Mouse (Mus musculus) frontal cortex, adult 2 months (tissue): ENCODE results near the gene Camk2g. TPM values are rescaled to one million over a fixed set of nuclear protein-coding genes. Genes with fewer than 3 reads are reported as not detected.
A peak's percentile ranks its signal among the peaks of the same experiment; 100 is the strongest.

Experiments
- DNase-seq, 2 experiments: peaks; one replicate each; pipeline ENCODE4 v3.0.0; 2022; ENCODE audit warnings: low spot score in 1 of 2; ENCODE audit errors: extremely low spot score in 1 of 2
- polyA plus RNA-seq: library from polyadenylated mRNA; depleted of rRNA; stranded (reverse); fragments of >200 nt; gene quantifications from 2 replicates; pipeline ENCODE4 v1.2.3, GENCODE M21; 2012

Gene Camk2g
- polyA plus RNA-seq, 1 experiment = 208 TPM

DNA sequence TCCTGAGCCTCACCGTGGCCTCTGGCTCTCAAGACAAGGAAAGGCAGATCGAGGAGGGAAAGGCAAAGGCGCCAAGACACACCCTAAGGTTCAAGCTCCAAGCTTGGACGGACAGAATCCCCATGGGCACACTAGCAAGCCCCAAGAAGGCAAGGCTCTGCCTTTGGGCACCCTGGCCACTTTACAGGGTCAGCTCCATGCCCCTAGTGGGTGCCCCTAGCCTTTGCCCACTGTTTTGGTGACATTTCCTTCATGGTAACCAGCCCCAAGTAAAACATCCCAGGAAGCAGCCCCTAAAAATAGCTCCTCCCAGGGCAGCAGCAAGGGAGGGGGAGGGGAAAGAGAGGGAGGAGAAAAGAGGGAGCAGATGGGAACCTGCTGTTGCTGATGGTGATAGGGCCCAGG is 7.3 kb downstream of the Camk2g start:
- DNase-seq = peak in 1 of 2 experiments; percentile 53

GRCm38 (mm10) chr14:20786020-20786419 is 7.9 kb downstream of the Camk2g start:
- DNase-seq = no peak

- no peak for DNase-seq
These were observed 8.7 kb downstream of the Camk2g start for GRCm38 (mm10) chr14:20785231-20785630.

DNA sequence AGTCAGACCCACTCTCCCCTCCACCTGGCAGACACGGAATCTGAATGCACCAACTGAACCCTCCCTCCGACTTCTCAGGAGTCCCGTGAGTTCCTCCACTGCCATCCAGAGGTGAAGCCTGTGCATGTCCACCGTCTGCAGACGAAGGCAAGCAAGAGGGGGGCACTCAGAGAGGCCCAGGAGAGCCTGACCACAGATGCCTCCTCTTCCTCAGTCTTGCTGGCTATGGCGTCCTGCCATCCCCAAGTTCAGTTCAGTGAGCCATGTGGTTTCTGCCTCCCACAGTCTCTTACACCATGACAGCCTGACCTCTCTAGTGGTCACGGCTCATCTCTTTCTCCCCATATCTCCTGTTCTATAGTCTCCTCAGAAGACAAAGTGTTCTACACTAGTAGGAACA is 9.2 kb downstream of the Camk2g start:
- no peak for DNase-seq

DNA sequence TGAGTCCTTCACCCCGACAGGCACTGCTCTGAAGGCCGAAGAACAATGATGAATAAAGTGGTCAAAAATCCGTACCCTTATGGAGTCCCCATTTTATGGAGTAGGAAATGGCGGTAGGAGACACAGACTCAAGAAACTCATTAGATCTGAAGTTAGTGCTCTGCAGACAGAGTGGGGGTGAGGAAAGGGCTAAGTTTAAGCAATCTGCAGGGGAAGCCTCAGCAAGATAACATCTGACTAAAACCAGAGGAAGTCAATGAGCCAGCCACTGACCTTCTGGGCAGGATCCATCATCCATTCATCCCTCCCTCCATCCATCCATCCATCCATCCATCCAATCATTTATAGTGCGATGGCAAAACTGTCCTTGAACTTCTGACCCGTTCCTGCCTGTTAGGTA is 10.4 kb downstream of the Camk2g start:
- no peak for DNase-seq

DNA sequence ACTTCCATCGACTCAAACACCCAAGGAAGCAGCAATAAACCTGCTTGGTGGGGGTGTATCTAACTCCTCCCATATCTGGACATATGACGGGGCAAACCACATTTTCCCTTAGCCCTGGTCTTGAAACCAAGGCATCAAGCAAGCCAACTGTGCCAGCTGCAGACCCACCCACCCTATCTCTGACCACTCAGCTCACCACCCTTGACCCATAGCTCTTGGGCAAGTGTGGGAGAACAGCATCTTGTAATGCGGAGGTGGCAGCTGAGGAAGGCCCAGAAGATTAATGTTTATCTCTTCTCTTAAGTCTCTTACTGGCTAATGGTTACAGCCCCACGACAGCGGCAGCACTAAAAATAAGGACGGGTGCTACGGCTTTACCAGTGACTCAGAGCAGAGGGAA is 11.0 kb downstream of the Camk2g start:
- DNase-seq = no peak

DNA sequence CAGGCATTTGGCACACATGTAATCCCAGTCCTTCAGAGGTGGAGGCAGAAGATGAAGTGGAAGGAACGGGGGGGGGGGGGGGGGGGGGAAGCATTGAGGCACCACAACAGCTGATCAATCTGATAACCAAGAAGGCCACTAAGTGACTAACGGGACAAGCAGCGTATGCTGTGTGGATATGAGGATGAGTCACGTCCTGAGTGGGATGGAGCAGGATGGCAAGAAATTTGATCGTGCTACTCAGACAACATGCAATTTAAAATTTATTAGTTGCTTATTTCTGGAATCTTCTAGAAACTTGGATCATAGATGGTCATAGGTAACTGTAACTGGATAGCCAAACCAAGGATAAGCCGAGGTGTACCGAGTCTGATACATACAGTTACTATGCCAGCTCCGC is 13.7 kb downstream of the Camk2g start:
- DNase-seq = no peak

- DNase-seq = peak in 1 of 2 experiments; percentile 42
These were observed 15.4 kb downstream of the Camk2g start for GRCm38 (mm10) chr14:20778496-20778895.

GRCm38 (mm10) chr14:20775661-20776060 is 18.2 kb downstream of the Camk2g start:
- no peak for DNase-seq

DNA sequence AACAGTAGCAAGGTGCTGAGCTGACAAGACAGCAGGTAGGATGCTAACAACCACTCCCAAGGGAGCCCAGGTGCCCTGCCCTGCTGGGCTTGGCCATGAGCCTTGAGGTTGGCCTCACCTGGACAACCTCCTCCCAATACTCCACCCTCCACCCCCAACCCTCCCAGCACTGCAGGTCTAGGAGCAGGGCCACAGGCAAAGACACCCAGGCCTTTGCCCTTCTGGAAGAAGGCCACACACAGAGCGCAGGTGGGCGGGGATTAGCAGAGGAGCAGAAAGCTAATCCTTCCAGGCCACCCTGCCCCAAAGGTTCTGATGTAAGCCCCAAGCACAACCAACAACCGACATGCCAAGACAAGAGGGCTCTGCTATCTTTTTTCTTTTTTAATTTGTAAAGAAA is 20.5 kb downstream of the Camk2g start:
- DNase-seq = no peak

GRCm38 (mm10) chr14:20772808-20773207 is 21.1 kb downstream of the Camk2g start:
- DNase-seq = no peak

- no peak for DNase-seq
These were observed 21.9 kb downstream of the Camk2g start for GRCm38 (mm10) chr14:20771941-20772340.

DNA sequence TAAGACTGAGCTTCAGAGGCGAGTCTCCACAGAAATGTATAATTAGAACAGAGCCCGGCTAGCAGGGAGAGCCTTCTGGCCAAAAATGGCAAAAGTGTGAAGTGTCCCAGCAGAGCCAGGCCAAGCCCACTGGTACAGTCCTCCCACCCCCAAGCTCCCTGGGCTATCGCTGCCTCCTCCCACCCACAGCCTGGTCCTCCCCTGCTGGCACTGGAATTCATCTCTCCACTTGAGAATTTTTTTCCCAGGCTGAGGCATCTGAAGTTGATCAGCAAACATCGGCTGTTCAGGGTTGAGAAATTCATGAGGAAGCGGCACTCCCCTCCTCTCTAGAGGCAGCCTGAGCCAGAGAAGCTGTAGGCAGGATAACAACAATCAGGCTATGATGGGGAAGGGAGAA is 25.3 kb downstream of the Camk2g start:
- DNase-seq = peak in 1 of 2 experiments; percentile 50

DNA sequence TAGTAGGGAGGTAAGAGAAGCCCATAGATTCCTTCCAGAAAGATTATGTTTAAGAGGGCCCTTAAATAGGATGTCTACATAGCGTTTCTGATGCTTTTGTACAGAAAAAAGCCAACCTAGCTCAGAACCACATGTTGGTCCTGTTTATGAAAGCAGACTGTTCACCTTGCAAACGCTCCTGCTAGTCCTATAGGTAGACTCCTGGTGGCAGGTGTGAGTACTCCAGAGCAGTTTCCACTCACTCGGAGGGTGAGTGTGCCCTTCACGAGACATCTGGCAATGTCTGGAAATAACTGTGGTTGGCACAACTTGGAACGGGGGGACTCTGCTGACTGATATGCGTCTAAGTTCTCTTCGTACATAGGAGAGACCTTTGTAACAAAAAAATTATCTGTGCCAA is 26.0 kb downstream of the Camk2g start:
- no peak for DNase-seq

DNA sequence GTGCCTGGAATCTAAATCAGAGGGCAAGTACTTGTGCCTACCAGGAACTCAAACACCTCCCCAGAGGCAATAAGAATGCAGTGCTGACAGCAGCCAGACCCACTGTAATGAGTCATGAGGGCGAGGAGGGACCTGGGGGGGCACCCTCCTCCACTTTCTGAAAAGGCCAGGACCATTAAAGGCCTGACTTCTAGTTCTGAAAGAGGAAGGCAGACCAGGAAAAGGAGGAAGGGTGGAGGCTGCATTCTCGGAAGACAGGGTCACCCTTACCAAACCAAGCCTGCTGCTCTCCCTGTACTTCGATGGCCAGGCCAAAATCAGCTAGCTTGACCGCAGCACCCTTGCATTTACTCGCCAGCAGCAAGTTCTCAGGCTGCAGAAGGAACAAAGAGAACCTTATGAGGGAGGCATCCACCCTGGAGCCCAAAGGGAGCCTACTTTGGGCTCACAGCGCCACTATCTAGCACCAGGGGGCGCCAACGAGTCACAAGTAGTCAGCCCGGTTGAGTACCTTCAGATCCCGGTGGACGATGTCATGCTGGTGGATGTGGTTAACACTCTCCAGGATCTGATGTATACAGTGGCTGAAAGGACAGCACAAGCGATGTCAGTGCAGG is 28.1 kb downstream of the Camk2g start:
- peak; percentile 82 to 96 for DNase-seq

DNA sequence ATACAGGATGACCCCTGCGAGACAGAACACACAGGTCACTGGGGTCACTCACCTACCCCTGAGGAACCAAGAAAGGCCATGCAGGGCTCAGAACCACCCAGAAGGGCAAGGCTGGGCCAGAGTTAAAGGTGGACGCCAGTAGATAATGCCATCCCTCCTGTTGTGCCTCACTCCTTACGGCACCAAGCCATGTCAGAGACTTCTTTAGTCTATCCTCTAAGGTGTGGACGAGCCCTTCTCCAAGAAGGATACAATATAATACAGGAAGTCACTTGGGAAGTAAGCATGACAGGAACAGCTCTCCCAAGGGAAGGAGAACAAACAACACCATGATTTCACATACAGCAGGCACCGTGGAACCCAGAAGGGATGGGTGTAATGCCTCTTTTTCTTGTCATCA is 28.9 kb downstream of the Camk2g start:
- DNase-seq = no peak

GRCm38 (mm10) chr14:20758768-20759435 is 35.0 kb downstream of the Camk2g start:
- DNase-seq = no peak

DNA sequence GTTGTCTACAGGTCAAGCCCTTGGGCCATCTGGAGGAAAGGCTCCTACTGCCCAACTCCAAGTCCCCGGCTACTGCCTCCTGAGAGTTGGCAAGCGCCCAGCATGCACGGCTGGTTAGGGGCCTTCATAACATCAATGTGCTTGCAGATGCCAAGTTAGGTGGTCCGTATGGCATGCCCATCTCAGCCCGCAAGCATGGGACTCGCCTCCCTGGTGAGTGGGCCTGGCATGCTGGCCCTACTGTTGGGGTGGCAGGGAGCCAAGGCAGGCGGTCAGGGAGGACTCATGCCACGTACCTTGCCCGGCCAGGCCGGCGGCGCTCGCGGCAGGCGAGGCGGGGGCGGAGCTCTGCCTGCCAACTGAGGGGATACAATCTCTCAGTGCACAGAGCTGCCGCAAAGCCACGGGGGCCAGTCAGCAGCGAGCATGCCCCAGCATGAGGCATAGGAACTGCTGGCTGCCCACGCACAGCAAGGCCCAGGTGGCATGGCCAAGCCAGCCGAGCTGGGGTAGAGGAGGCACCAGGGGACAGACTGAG is 36.4 kb downstream of the Camk2g start:
- no peak for DNase-seq

DNA sequence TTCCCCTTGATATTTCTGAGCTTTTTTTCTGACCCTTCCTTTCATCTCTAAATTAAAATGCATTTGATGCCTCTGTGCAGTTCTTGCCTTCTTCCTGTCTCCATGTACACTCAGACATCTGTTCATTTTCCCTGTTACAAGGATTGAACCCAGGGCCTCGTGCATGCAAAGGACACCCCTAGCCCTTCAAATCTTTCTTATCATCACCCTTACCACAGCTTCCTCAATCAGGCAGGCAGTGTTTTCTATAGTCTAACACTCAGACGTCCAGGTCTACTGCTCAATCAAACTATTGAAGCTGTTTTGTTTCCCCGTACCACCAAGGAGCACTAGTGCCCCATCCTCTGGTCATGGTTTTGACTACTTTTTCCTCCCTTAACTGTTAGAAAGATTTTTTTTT is 40.1 kb downstream of the Camk2g start:
- no peak for DNase-seq

DNA sequence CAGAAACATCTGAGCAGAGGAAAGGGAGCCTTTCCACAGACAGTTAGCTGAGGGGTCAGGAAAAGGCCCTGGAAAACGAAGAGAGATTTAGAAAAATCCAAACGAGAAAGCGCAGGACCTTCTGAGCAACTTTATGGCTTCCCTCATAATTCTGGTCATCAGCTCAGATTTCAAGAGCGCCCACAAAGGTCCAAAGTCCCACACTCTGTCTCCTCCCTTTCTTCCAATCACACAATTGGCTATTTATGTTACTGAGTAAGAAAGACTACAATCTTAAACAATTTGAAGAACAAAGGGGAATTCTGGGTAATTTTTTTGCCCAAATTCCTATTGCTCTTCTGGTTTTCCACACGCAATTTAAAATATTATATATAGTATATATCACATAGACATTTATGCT is 43.4 kb downstream of the Camk2g start:
- DNase-seq = no peak

DNA sequence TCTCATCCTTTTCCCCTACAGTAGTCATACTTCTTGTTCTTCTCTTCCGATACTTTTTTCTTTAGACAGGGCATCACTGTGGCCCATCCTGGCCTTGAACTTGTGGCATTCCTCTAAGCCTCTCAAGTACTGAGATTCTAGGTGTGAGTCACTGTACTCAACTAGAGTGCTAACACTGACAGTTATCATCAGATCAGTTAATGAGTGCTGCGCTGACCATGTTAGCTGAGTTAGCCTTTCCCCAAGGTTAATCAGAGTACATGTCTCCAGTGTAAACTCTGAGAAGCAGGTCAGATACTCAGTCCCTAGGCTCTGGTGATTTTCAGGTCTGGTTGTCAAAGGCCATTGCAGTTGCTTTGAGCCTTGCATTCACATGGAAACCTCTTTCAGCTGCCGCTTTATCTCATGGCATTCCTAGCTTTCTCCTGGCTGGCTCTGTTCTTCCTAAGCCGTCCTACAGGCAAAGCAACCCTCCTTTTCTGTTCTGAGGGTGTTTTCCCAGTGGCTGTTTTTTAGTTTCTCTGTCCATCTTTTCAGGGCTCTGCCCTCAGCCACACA is 44.3 kb downstream of the Camk2g start:
- DNase-seq = no peak

DNA sequence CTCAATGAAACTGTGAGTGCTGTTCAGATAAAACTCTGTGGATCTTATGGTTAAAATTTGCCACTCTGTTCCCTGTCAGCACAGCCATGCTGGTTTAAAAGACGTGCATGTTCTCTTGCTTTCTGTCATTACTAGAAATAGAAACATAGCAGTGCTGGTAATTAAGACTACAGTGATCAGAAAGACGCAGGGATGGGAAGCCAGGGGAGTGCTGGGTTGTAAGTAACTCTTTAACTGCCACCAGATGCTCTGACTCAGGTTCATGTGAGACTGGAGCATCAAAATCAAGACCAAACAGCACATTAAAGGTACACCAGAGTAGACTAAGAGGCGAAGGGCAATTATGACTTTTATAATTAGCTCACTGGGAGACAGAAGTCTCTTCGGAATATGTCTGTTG is 45.5 kb downstream of the Camk2g start:
- DNase-seq = no peak
